Mouse (Mus musculus) spleen, embryonic (tissue): ENCODE measurements around the gene Nipa1.

Source experiments
- CTCF ChIA-PET: fragments of 350-600 bp; sonication (Branson Sonifier 250); formaldehyde crosslinking; loops from one replicate; lab custom pipeline; 2022; lab: Charles Lee

Nipa1 gene

GRCm38 (mm10) chr7:56010318-56011017 lies 9.3 kb downstream of the Nipa1 start:
- CTCF ChIA-PET = no interaction called here

DNA sequence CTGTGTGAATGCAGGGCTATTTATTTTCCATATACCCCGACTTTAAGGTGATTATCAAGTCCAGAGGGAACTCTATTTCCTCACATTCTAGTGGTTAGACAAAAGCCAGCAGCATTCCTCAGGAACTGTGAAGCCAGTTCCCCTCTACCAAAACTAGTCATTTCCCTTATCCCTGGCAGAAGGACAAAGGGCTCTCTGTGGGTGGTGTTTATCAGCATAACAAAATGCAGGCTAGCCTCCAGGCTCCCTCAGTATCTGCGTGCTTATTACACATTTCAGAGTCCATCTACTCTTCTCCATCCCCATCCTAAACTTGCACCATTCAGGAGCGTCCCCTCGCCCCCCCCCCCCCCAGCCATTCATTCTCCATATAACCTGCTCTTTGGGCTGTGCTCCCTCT lies 20.8 kb downstream of the Nipa1 start:
- CTCF ChIA-PET = no interaction called here

DNA sequence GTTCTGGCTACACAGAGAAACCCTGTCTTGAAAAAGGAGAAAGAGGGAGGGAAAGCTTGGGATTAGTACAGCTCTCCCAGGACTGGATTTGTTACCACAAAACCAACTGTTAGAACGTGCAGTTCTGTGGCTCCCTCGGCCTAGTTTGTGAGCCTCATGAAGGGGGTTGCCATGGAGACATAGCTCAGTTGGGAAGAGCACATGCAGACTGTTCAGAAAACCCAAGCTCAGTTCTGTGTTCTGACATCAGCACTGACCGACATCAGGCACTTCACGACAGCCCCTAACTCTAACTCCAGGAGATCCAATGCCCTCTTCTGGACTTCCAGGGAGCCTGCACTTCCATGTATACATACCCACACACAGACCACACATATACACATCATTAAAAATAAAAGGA lies 24.7 kb downstream of the Nipa1 start:
- CTCF ChIA-PET = no interaction called here

GRCm38 (mm10) chr7:55991858-55992257 lies 27.9 kb downstream of the Nipa1 start:
- CTCF ChIA-PET = no interaction called here

DNA sequence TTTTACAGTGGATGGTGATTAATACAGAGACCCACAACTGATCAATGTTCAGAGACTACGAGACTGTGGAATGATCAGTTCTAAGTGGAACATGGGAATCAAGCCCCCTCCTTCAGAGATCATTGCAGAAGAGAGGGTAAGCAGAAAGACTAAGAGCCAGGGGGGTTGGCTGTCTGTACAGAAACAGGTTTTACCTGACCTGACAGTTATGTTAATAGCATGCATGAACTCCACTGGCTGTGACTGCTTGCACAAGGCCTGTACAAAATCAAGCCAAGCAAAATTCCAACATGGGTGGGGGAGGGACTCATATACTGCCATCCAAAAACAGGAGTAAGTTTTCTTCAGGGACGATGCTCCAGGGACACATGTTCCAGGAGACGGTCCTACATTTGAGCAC lies 28.6 kb downstream of the Nipa1 start:
- CTCF ChIA-PET = no interaction called here

GRCm38 (mm10) chr7:55986526-55987214 lies 33.1 kb downstream of the Nipa1 start:
- CTCF ChIA-PET = no interaction called here

- CTCF ChIA-PET = no interaction called here
Observed at GRCm38 (mm10) chr7:55984754-55985153, 35.0 kb downstream of the Nipa1 start.

DNA sequence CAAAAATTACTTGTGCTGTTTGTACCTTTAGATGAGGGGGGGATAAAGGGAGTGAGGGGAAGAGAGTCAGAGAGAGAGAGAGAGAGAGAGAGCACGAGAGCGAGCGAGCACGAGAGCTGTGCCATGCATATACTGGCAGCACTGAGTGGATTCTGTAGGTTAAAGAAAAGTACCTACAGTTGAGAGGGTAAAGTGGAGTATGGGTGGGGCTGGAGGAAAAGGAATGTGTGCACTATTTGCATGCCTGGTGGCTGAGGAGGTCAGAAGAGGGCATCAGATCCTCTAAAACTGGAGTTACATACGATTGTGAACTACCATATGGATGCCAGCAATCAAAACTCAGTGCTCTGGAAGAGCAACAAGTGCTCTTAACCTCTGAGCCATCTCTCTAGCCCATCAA lies 36.6 kb downstream of the Nipa1 start:
- CTCF ChIA-PET = no interaction called here

DNA sequence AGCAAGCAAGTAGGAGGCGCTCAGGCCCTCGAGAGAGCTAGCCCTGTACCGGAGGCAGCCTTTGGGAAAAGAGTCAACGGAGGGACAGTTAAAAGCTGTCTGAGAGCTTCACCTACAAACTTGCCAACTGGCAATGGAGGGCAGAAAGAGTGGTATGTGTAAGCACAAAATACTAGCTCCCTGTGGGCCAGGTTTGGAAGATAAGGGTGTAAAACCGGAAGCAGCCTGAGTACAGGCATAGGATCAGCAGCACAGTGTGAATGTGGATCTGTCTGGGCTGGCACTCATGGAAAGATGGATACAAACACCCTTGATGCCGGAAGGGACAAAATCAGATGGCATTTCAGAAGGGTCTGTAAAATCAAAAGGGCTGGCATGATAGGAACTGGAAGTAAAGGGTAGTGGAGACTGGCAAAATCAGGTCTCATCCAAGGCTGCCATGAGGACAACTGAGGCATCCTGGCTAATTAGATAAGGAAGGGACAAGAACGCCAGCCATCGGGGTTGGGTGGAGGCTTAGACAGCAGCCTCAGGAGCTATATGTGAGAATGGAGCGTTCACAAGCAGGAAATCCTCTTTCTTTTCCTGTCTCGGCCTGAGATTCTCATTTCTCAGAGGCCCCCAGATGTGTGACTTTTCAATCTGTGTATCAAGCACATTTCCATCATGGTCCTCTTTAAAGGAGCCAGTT lies 37.6 kb downstream of the Nipa1 start:
- CTCF ChIA-PET = no interaction called here

- CTCF ChIA-PET = no interaction called here
Observed at GRCm38 (mm10) chr7:55981511-55981910, 38.2 kb downstream of the Nipa1 start.

DNA sequence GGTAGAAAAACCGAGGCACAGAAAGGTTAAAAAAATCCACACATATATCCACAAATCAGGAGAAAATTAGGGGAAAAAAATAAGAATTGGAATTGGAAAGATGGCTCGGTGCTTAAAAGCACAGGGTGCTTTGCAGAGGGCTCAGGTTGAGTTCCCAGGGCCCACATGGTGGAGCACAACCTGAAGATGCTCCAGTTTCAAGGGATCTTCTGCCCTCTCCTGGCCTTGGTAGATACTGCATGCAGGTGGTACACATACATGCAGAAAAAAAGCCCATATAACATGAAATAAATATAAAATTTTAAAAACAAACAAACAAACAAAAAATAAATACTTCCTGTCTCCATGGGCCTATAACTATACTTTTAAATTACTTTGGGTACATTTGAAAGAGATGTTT lies 45.3 kb downstream of the Nipa1 start:
- CTCF ChIA-PET = interaction anchor here (0.6 kb wide), 1 partner anchor 73 kb away, joined by 3 read pairs; no protein-coding TSS in a partner anchor

DNA sequence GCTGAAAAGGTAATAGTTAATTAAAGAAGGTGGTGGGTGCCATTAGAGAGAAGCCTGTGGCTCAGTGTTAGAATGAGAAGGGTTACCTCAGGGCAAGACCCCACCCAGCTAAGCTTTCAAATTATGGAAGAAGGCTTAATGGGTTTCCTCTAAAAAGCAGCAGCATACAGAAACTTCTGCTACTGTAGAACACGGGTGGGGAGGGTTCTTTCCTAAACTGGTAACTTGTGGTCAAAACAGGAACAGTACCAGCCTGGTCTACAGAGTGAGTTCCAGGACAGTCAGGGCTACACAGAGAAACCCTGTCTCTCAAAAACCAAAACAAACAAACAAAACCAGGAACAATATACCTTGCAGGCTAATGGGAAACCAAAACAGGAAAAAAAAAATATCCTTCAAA lies 50.3 kb downstream of the Nipa1 start:
- CTCF ChIA-PET = interaction anchor here (0.6 kb wide), 1 partner anchor 106 kb away, joined by 3 read pairs; no protein-coding TSS in a partner anchor

- CTCF ChIA-PET = no interaction called here
Observed at GRCm38 (mm10) chr7:55968258-55968901, 51.4 kb downstream of the Nipa1 start.

- CTCF ChIA-PET = no interaction called here
Observed at GRCm38 (mm10) chr7:55966866-55967460, 52.8 kb downstream of the Nipa1 start.

DNA sequence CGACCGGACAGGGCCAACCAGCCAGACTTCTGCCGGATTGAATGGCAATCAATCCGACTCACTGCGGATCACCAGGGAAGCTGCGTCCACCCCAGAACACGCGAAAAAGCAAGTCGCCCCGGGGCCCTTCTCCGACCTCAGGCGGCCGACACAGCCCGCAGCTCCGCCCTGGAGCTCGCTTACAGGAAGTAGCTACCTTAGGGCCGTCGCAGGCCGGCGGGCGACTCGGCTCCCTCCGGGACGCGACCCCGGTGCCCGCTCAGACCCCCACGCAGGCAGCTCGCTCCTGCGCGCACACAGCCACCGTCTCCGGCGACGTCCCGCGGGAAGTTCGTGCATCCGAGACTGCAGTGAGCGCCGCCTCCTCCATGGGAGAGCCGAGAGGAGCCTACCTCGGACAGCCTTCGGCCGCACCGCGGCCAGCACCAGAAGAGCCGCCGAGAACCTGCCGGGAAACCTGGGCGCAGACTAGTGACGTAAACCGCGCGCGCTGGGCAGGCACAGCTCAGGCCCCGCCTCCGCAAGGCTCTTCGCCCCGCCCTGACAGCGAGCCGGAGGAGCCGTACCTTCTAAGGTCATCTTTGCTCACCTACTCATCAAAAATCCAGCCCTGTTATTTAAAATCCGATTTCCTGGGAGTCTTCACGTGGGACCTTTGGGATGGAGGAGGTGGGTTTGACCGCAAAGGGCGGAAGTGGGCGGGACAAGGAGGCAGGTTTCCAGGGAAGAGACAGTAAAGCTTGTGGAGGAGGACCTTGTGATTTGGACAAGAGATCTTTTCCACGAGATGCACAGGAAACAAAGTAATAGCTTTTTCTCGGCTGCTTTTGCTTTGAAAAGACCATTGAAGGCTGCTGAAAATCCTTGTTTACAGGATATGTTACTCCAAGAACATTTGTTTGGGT lies 57.5 kb downstream of the Nipa1 start, which contains the start of gene Nipa2:
Gene Nipa2, minus strand, starts transcription at position 473 of the 905 bp plus-strand sequence.
- CTCF ChIA-PET = interaction anchor here (0.6 kb wide), 1 partner anchor 70 kb away, joined by 3 read pairs; no protein-coding TSS in a partner anchor

DNA sequence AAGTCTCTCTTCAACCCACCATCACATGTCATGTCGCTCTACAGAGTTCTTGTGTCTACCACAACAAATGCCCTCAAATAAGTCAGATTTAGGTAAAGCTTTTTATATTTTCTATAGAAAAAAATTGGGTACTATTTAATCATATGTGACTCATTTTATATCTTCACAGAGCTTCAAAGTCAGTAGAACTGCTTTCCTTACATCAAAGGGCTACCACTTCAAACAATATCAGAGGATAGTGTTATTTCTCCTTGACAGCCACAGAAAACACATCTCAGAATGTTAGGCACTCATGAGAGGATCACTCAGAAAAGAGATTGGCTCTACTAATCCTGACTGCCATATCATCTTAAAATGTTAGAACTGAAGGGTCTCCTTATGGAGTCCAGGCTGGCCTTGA lies 59.2 kb downstream of the Nipa1 start:
- CTCF ChIA-PET = no interaction called here

GRCm38 (mm10) chr7:55959801-55960200 lies 60.0 kb downstream of the Nipa1 start:
- CTCF ChIA-PET = no interaction called here

DNA sequence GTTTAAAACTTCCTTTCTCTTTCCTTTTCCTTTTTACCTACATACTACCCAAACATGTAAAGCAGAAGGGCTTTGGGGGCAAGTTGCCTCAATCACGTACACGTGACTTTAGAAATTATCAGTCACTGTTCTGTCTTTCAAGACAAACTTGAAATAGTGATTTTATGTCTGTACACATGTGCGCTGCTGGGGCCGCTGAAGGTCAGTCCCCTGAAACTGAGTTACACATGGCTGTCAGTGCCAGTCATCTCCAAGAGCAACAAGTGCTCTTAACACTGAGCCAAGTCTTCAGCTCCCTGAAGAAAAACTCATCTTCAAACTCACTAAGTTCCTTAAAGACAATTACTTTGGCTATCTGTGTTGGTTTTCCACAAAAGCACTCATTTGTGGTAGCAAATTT lies 61.8 kb downstream of the Nipa1 start:
- CTCF ChIA-PET = no interaction called here

DNA sequence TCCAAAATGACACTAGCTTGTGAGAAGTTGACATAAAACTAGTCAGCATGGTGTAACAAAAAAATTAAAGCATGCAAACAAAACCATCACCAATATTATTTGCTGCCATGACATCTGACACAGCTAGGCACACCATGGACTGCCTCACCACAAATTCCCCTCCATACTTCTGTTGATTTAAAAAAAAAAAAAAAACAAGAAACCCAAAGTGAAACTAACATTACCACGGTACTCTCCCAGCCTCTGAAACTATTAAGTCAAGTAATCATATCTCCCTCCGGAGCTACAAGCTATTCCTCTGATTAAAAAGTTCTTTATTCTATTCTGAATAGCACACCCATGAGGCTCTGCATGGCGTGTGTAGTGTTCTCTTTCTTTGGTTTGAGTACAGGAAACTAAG lies 62.6 kb downstream of the Nipa1 start:
- CTCF ChIA-PET = no interaction called here

DNA sequence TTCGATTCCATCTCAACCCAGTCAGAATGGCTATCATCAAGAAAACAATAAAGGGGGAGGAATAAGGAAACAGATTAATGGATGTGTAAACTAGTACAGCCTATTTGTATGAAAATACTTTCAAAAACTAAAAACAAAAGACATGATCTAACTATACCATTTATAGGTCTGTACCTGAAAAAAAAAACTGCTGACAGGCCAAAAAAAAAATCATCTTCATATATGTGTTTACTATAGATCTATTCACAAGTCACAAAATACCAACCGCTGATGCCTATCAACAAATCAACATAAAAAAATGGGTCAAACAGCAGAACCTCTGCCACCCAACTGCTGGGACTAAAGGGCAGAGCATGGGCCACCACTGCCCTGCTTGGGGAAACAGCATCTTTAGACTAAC lies 63.7 kb downstream of the Nipa1 start:
- CTCF ChIA-PET = interaction anchor here (0.6 kb wide), 1 partner anchor 36 kb away, joined by 3 read pairs; no protein-coding TSS in a partner anchor
